Mouse (Mus musculus) liver, adult 2 months (tissue): Measurements from ENCODE around the gene Disc1. TPM values are rescaled to one million over a fixed set of nuclear protein-coding genes. Genes with fewer than 3 reads are reported as not detected.

Experiments
- DNase-seq: peaks from one replicate; pipeline ENCODE4 v3.0.0-alpha.2; 2011; ENCODE audit warnings: low read depth, low spot score; ENCODE audit errors: extremely low read depth
- H3K27ac ChIP-seq: fragments of 200-500 bp; replicated peaks from 2 replicates; pipeline ENCODE4 v1.5.1; 2012; ENCODE audit warnings: low read depth, mild to moderate bottlenecking, control low read depth, inconsistent platforms, low read length; ENCODE audit not compliant: insufficient read depth
- H3K27me3 ChIP-seq: fragments of 200-500 bp; 2 replicates; pipeline ENCODE4 v1.6.1; 2012; ENCODE audit warnings: mild to moderate bottlenecking, moderate library complexity, low read length, inconsistent platforms; ENCODE audit not compliant: control insufficient read depth, insufficient read depth
- H3K36me3 ChIP-seq: fragments of 200-500 bp; 2 replicates; pipeline ENCODE4 v1.6.1; 2012; ENCODE audit warnings: low read length, inconsistent platforms; ENCODE audit not compliant: control insufficient read depth, insufficient read depth
- H3K4me1 ChIP-seq: fragments of 200-500 bp; 2 replicates; pipeline ENCODE4 v1.6.1; 2011; ENCODE audit warnings: low read length; ENCODE audit not compliant: control insufficient read depth, insufficient read depth
- H3K4me3 ChIP-seq: fragments of 200-500 bp; 2 replicates; pipeline ENCODE4 v1.5.1; 2011; ENCODE audit warnings: low read depth, mild to moderate bottlenecking, control low read depth, low read length, moderate library complexity; ENCODE audit not compliant: insufficient read depth
- H3K79me2 ChIP-seq: fragments of 200-500 bp; 2 replicates; pipeline ENCODE4 v1.6.1; 2012; ENCODE audit warnings: inconsistent platforms, mild to moderate bottlenecking, low read length, moderate library complexity; ENCODE audit not compliant: control insufficient read depth, insufficient read depth
- H3K9ac ChIP-seq: fragments of 200-500 bp; 2 replicates; pipeline ENCODE4 v1.6.1; 2012; ENCODE audit warnings: low read depth, mild to moderate bottlenecking, control low read depth, inconsistent platforms, low read length
- CTCF ChIP-seq: fragments of 200-500 bp; IDR thresholded peaks from 2 replicates; pipeline ENCODE4 v1.5.1; 2011; ENCODE audit warnings: low read depth, low read length, control low read depth
- POLR2A ChIP-seq: fragments of 200-500 bp; IDR thresholded peaks from 2 replicates; pipeline ENCODE4 v1.6.1; 2011; ENCODE audit warnings: low read length, control low read depth; ENCODE audit not compliant: insufficient read depth; ENCODE audit errors: extremely low read depth
- WGBS: fragments of 180-500 bp; shearing (Covaris S2); methylation state at CpG from one replicate; pipeline ENCODE4 v1.1.7; 2018; 5-methylcytosine and 5-hydroxymethylcytosine counted together
- polyA plus RNA-seq: library from polyadenylated mRNA; depleted of rRNA; stranded (reverse); fragments of >200 nt; gene quantifications from 2 replicates; pipeline ENCODE4 v1.2.3, GENCODE M21; 2012
- total RNA-seq: library from RNA; depleted of rRNA; stranded (reverse); fragments of >200 nt; gene quantifications from 2 replicates; pipeline ENCODE4 v1.2.3, GENCODE M21; 2014

Gene Disc1
- total and polyA plus RNA-seq, 2 experiments = 0.16 to 0.37 TPM

- Histone ChIP-seq H3K79me2 (no peaks in the 10 kb centered on the region), H3K9ac (no peak overlapping the region), H3K4me1 (no peaks in the 10 kb centered on the region), H3K27me3 (no peaks in the 10 kb centered on the region), H3K36me3 (no peaks in the 10 kb centered on the region), H3K27ac (no peak overlapping the region), H3K4me3 (no peak overlapping the region)
- whole genome bisulfite sequencing = 66% methylated on average over 13 of the region's 13 CpGs
- TF ChIP-seq CTCF (no peak), POLR2A (no peak)
- DNase-seq = no peak
Observed at GRCm38 (mm10) chr8:125212619-125213167, 158.7 kb downstream of the Disc1 start.

GRCm38 (mm10) chr8:125217902-125218581, 164.0 kb downstream of the Disc1 start:
- Histone ChIP-seq H3K36me3 (no peaks in the 10 kb centered on the region), H3K4me3 (no peak overlapping the region), H3K9ac (no peak overlapping the region), H3K27ac (no peak overlapping the region), H3K4me1 (no peaks in the 10 kb centered on the region), H3K27me3 (no peaks in the 10 kb centered on the region), H3K79me2 (no peaks in the 10 kb centered on the region)
- WGBS = 70% methylated on average over 12 of the region's 12 CpGs
- no peak for DNase-seq
- TF ChIP-seq POLR2A (no peak), CTCF (no peak)

GRCm38 (mm10) chr8:125218669-125219068, 164.7 kb downstream of the Disc1 start:
- WGBS = 87% methylated on average over 4 of the region's 4 CpGs
- no peak for TF ChIP-seq POLR2A
- no peak for TF ChIP-seq CTCF
- no peaks in the 10 kb centered on the region for H3K36me3 ChIP-seq
- no peak overlapping the region for H3K9ac ChIP-seq
- no peaks in the 10 kb centered on the region for H3K4me1 ChIP-seq
- H3K4me3 ChIP-seq = no peak overlapping the region
- H3K79me2 ChIP-seq = no peaks in the 10 kb centered on the region
- DNase-seq = no peak
- H3K27ac ChIP-seq = no peak overlapping the region
- no peaks in the 10 kb centered on the region for H3K27me3 ChIP-seq

GRCm38 (mm10) chr8:125220608-125221007, 166.6 kb downstream of the Disc1 start:
- Histone ChIP-seq H3K27ac (no peak overlapping the region), H3K4me1 (no peaks in the 10 kb centered on the region), H3K4me3 (no peak overlapping the region), H3K36me3 (no peaks in the 10 kb centered on the region), H3K27me3 (no peaks in the 10 kb centered on the region), H3K9ac (no peak overlapping the region), H3K79me2 (no peaks in the 10 kb centered on the region)
- TF ChIP-seq POLR2A = no peak
- no peak for DNase-seq
- WGBS = 93% methylated on average over 5 of the region's 5 CpGs

GRCm38 (mm10) chr8:125221062-125221461, 167.1 kb downstream of the Disc1 start:
- DNase-seq = no peak
- H3K4me3 ChIP-seq = no peak overlapping the region
- H3K27me3 ChIP-seq = no peaks in the 10 kb centered on the region
- no peaks in the 10 kb centered on the region for H3K4me1 ChIP-seq
- H3K79me2 ChIP-seq = no peaks in the 10 kb centered on the region
- H3K9ac ChIP-seq = no peak overlapping the region
- TF ChIP-seq CTCF = no peak
- no peak for TF ChIP-seq POLR2A
- WGBS = 92% methylated on average over 4 of the region's 4 CpGs
- no peak overlapping the region for H3K27ac ChIP-seq
- no peaks in the 10 kb centered on the region for H3K36me3 ChIP-seq

- Histone ChIP-seq H3K27ac (no peak overlapping the region), H3K27me3 (no peaks in the 10 kb centered on the region), H3K9ac (no peak overlapping the region), H3K4me1 (no peaks in the 10 kb centered on the region), H3K79me2 (no peaks in the 10 kb centered on the region), H3K4me3 (no peak overlapping the region), H3K36me3 (no peaks in the 10 kb centered on the region)
- DNase-seq = peak; percentile 59
- no peak for TF ChIP-seq CTCF
- 62% methylated on average over 10 of the region's 10 CpGs for WGBS
Observed at GRCm38 (mm10) chr8:125223031-125223753, 169.2 kb downstream of the Disc1 start.
